Mouse (Mus musculus) small intestine, adult 2 months (tissue): ENCODE measurements at regions not wholly inside any gene's neighbourhood (a gene's known extent, or its start where the extent isn't known, plus 50 kb on each side); places are given as distances from the start of the nearest gene placed in this dataset.

ENCODE experiments used
- CTCF ChIP-seq: fragments of 200-500 bp; IDR thresholded peaks from 2 replicates; pipeline ENCODE4 v1.5.1; 2012; ENCODE audit warnings: low read depth, mild to moderate bottlenecking, control low read depth, inconsistent platforms, low read length, moderate library complexity, mixed read lengths; ENCODE audit not compliant: insufficient replicate concordance, insufficient read length; ENCODE audit errors: extremely low read depth
- POLR2A ChIP-seq: fragments of 200-500 bp; IDR thresholded peaks from 2 replicates; pipeline ENCODE4 v1.6.1; 2012; ENCODE audit warnings: low read depth, mild to moderate bottlenecking, control low read depth, inconsistent platforms, low read length, moderate library complexity

DNA sequence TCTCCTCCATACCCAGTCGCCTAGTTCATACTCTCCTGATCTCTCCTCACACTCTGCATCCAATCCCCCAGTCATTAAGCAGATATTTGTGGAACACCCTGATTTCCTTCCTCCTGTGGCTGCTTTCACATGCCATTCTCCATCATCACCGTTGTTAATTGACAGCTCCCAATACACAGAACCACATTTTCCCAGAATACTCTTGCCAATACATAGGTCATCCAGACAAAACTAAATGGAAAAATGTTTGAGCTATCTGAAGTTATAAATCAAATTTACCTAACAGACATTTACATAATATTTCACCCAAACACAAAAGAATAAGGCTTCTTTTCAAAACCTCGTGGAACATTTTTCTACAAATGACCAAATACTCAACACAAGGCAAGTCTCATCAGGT lies 992.7 kb downstream of the Slc22a22 start:
- no peak for TF ChIP-seq POLR2A
- TF ChIP-seq CTCF, result no peak
